8 mouse cellular contexts compared by ENCODE assay signal in the genomic region with DNA sequence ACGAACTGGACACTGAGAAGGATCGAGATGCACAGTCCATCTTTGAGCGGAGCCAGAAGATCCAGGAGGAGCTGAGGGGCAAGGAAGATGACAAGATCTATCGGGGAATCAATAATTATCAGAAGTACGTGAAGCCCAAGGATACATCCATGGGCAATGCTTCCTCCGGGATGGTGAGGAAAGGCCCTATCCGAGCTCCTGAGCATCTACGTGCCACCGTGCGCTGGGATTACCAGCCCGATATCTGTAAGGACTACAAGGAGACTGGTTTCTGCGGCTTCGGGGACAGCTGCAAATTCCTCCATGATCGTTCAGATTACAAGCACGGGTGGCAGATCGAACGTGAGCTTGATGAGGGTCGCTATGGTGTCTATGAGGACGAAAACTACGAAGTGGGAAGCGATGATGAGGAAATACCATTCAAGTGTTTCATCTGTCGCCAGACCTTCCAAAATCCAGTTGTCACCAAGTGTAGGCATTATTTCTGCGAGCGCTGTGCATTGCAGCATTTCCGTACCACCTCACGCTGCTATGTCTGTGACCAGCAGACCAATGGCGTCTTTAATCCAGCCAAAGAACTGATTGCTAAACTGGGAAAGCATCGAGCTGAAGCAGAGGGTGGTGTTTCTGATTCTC. TPM values are rescaled to one million over a fixed set of nuclear protein-coding genes. Genes with fewer than 3 reads are reported as not detected.
DNase-seq lines count a peak whose midpoint lies in the region; ATAC-seq and TF ChIP-seq lines count a peak whose summit lies in the region.

No protein-coding gene starts in this region.

- peak overlapping the region; percentile 71 for H3K9ac ChIP-seq in heart, embryonic 14.5 days (ENCODE audit: low read length)
- peak overlapping the region; percentile 47 for H3K9ac ChIP-seq in CH12.LX (ENCODE audit: insufficient read depth, low read depth)
- H3K9ac ChIP-seq in limb, embryonic 14.5 days (ENCODE audit: low read depth, low read length, severe bottlenecking), result peak overlapping the region; percentile 58
- H3K9ac ChIP-seq in neural tube, embryonic 12.5 days, result peak overlapping the region; percentile 59

- no peak for ATAC-seq in heart, embryonic 14.5 days (ENCODE audit: insufficient number of reproducible peaks, insufficient read depth, low FRiP score, low read depth)
- ATAC-seq in granulocyte monocyte progenitor cell, adult 5-6 weeks (replicated peaks; ENCODE audit: poor library complexity, severe bottlenecking), result peak; percentile 82
- no peak for ATAC-seq in limb, embryonic 14.5 days (ENCODE audit: low FRiP score, low read depth)
- peak; percentile 34 for ATAC-seq in neural tube, embryonic 12.5 days (ENCODE audit: low FRiP score, low read depth)

- in situ Hi-C loops in CH12.LX (cut with MboI; ENCODE audit: low pct_ligation_motif_present, low pct_unique_long_range_greater_than_20kb, low sequenced_read_pairs), result no loop called here

- no peak for TF ChIP-seq RAD21 in CH12.LX (IDR thresholded peaks at IDR 0.05; ENCODE audit: low read depth, low read length)

- no peak for TF ChIP-seq POLR2A in CH12.LX (IDR thresholded peaks at IDR 0.05; ENCODE audit: low read depth, low read length)
- no peak for TF ChIP-seq POLR2A in limb, embryonic 14.5 days (IDR thresholded peaks at IDR 0.05; ENCODE audit: borderline replicate concordance, extremely low read depth, insufficient read depth, insufficient read length)

- no peak for TF ChIP-seq EP300 in CH12.LX (IDR thresholded peaks at IDR 0.05; ENCODE audit: low read length)

- no peak for DNase-seq in heart, adult 9 months (ENCODE audit: low spot score in 2 of 2)
- no peak for DNase-seq in CH12.LX (ENCODE audit: extremely low read depth)
- DNase-seq in limb, embryonic 14.5 days (ENCODE audit: low spot score), result no peak
- DNase-seq in spleen, adult 12 weeks (ENCODE audit: low spot score), result no peak

- TF ChIP-seq CTCF in CH12.LX (conservative IDR thresholded peaks at IDR 0.05 in 1 of 2, IDR thresholded peaks at IDR 0.05 in 1 of 2; ENCODE audit: low read depth in 2 of 2, low read length in 2 of 2), result no peak

- H3K4me2 ChIP-seq in heart, embryonic 14.5 days (ENCODE audit: low read length), result peak overlapping the region; percentile 77
- H3K4me2 ChIP-seq in CH12.LX (ENCODE audit: insufficient read depth, low read depth, poor library complexity, severe bottlenecking), result peak overlapping the region; percentile 50; the same call in 1 of the 2 replicates
- peak overlapping the region; percentile 51 for H3K4me2 ChIP-seq in limb, embryonic 14.5 days (replicated peaks; ENCODE audit: low read depth, low read length, severe bottlenecking)
- peak overlapping the region; percentile 60 for H3K4me2 ChIP-seq in neural tube, embryonic 12.5 days (replicated peaks)

- H3K36me3 ChIP-seq in heart, embryonic 14.5 days (ENCODE audit: control insufficient read depth, insufficient read depth, low read length), result peaks cover 16% of the 10 kb centered on the region; the same call in 1 of the 2 replicates
- peaks cover 9 to 19% of the 10 kb centered on the region in 2 experiments for H3K36me3 ChIP-seq in CH12.LX (replicated peaks in 1 of 2; ENCODE audit: control insufficient read depth in 1 of 2, insufficient read depth in 1 of 2, low read length in 1 of 2)
- H3K36me3 ChIP-seq in limb, embryonic 14.5 days (ENCODE audit: control insufficient read depth, insufficient read depth, low read length), result no peaks in the 10 kb centered on the region; the same call in 1 of the 2 replicates
- H3K36me3 ChIP-seq in neural tube, embryonic 12.5 days, result no peaks in the 10 kb centered on the region

- H3K27me3 ChIP-seq in heart, embryonic 14.5 days (ENCODE audit: control insufficient read depth, insufficient read depth, low read length), result no peaks in the 10 kb centered on the region
- H3K27me3 ChIP-seq in CH12.LX (replicated peaks), result no peaks in the 10 kb centered on the region
- no peaks in the 10 kb centered on the region for H3K27me3 ChIP-seq in limb, embryonic 14.5 days (ENCODE audit: control insufficient read depth, insufficient read depth, low read length)
- H3K27me3 ChIP-seq in neural tube, embryonic 12.5 days (replicated peaks), result no peaks in the 10 kb centered on the region

- H3K9me3 ChIP-seq in heart, embryonic 14.5 days (ENCODE audit: control insufficient read depth, low read length), result no peaks in the 10 kb centered on the region
- no peaks in the 10 kb centered on the region for H3K9me3 ChIP-seq in CH12.LX (replicated peaks; ENCODE audit: low read length)
- H3K9me3 ChIP-seq in limb, embryonic 14.5 days (ENCODE audit: control insufficient read depth, low read length), result no peaks in the 10 kb centered on the region
- no peaks in the 10 kb centered on the region for H3K9me3 ChIP-seq in neural tube, embryonic 12.5 days

- H3K27ac ChIP-seq in heart, embryonic 14.5 days (replicated peaks in 1 of 2; ENCODE audit: control insufficient read depth in 1 of 2, insufficient read depth in 1 of 2, low read depth in 2 of 2, low read length in 2 of 2), result no peak overlapping the region
- H3K27ac ChIP-seq in CH12.LX (ENCODE audit: insufficient read depth, low read depth), result peak overlapping the region; percentile 46
- H3K27ac ChIP-seq in brown adipose tissue, adult 24 weeks (replicated peaks; ENCODE audit: low read depth, low read length), result no peak overlapping the region
- no peak overlapping the region; the same call in 1 of the 2 replicates for H3K27ac ChIP-seq in limb, embryonic 14.5 days (replicated peaks; ENCODE audit: low read depth, low read length)
- no peak overlapping the region for H3K27ac ChIP-seq in neural tube, embryonic 12.5 days

- dilution Hi-C loops in CH12.LX (cut with MboI; ENCODE audit: extremely low pct_ligation_motif_present, extremely low pct_unique_long_range_greater_than_20kb, low sequenced_read_pairs), result no loop called here

- 29% methylated on average over 28 of the region's 28 CpGs for WGBS in heart, embryonic 14.5 days
- 36% methylated on average over 28 of the region's 28 CpGs for WGBS in limb, embryonic 14.5 days
- WGBS in neural tube, embryonic 12.5 days, result 28% methylated on average over 28 of the region's 28 CpGs

- H3K79me2 ChIP-seq in CH12.LX (replicated peaks; ENCODE audit: control insufficient read depth, extremely low read depth, insufficient read depth, poor library complexity, severe bottlenecking), result peaks cover 12% of the 10 kb centered on the region

- H3K4me1 ChIP-seq in heart, embryonic 14.5 days (ENCODE audit: control insufficient read depth in 2 of 2, insufficient read depth in 2 of 2, low read length in 2 of 2), result peaks cover 0 to 6% of the 10 kb centered on the region in 2 experiments; a peak in 1 of 4 replicates
- peaks cover 0 to 3% of the 10 kb centered on the region in 2 experiments; a peak in 1 of 4 replicates for H3K4me1 ChIP-seq in CH12.LX (ENCODE audit: control insufficient read depth in 1 of 2, insufficient read depth in 2 of 2)
- H3K4me1 ChIP-seq in brown adipose tissue, adult 24 weeks (ENCODE audit: control insufficient read depth, insufficient read depth, insufficient read length, low read length), result no peaks in the 10 kb centered on the region
- no peaks in the 10 kb centered on the region for H3K4me1 ChIP-seq in limb, embryonic 14.5 days (ENCODE audit: control insufficient read depth, insufficient read depth, low read length)
- H3K4me1 ChIP-seq in neural tube, embryonic 12.5 days, result 0 out of 2 replicates have a peak, but pooled peaks cover 2% of the 10 kb centered on the region

- peak overlapping the region; percentile 52 to 89 for H3K4me3 ChIP-seq in heart, embryonic 14.5 days (ENCODE audit: control insufficient read depth in 1 of 2, insufficient read depth in 1 of 2, low read depth in 1 of 2, low read length in 2 of 2)
- H3K4me3 ChIP-seq in CH12.LX (replicated peaks in 1 of 3; ENCODE audit: low read depth in 2 of 3, low read length in 2 of 3, poor library complexity in 1 of 3), result peak overlapping the region; percentile 65 to 77 (median 75)
- peak overlapping the region; percentile 89 for H3K4me3 ChIP-seq in brown adipose tissue, adult 24 weeks (ENCODE audit: insufficient read depth, low read depth, low read length)
- H3K4me3 ChIP-seq in limb, embryonic 14.5 days (replicated peaks; ENCODE audit: low read length), result peak overlapping the region; percentile 50
- H3K4me3 ChIP-seq in neural tube, embryonic 12.5 days, result peak overlapping the region; percentile 52

RNA-seq across cellular contexts. Expression of gene Rnf113a1, which starts 0.8 kb away (rescaled TPM):
- 6.3 and 7.4 TPM in 2 replicates for polyA plus RNA-seq in heart, embryonic 14.5 days (2014; fragmentation: Nextera tagmentation; extraction: Ambion mirVana)
- 9.6 and 12.5 TPM in 2 replicates for total RNA-seq in CH12.LX (2012; rRNA removed)
- 10.0 and 11.0 TPM in 2 replicates for total RNA-seq in CH12.LX (2014; rRNA removed)
- polyA plus RNA-seq in CH12.LX (2012; ENCODE audit: insufficient read length, low read depth), result 9.9 and 11.1 TPM in 2 replicates
- polyA plus RNA-seq in brown adipose tissue, adult 24 weeks (2012; ENCODE audit: insufficient read depth, insufficient read length, missing spikeins), result 0.92 and 1.7 TPM in 2 replicates
- total RNA-seq in granulocyte monocyte progenitor cell, adult 5-6 weeks (2014; fragmentation: Nextera tagmentation), result 0.73 and 5.8 TPM in 2 replicates
- total RNA-seq in granulocyte monocyte progenitor cell, adult 5-6 weeks (2017), result 2.9 and 3.8 TPM in 2 replicates
- polyA plus RNA-seq in limb, embryonic 14.5 days (2012; rRNA removed), result 7.0 and 7.7 TPM in 2 replicates
- polyA plus RNA-seq in limb, embryonic 14.5 days (2014; fragmentation: Nextera tagmentation; extraction: Ambion mirVana), result 10.2 and 13.8 TPM in 2 replicates
- polyA plus RNA-seq in neural tube, embryonic 12.5 days (2016; fragmentation: Nextera tagmentation; extraction: Ambion mirVana), result 14.4 and 14.8 TPM in 2 replicates

RNA-seq across cellular contexts. Expression of gene Ndufa1, which starts 0.9 kb away (rescaled TPM):
- polyA plus RNA-seq in heart, embryonic 14.5 days (2014; fragmentation: Nextera tagmentation; extraction: Ambion mirVana), result 948 and 990 TPM in 2 replicates
- total RNA-seq in CH12.LX (2012; rRNA removed), result 268 and 273 TPM in 2 replicates
- total RNA-seq in CH12.LX (2014; rRNA removed), result 165 and 188 TPM in 2 replicates
- 190 and 191 TPM in 2 replicates for polyA plus RNA-seq in CH12.LX (2012; ENCODE audit: insufficient read length, low read depth)
- 1,758 and 1,801 TPM in 2 replicates for polyA plus RNA-seq in brown adipose tissue, adult 24 weeks (2012; ENCODE audit: insufficient read depth, insufficient read length, missing spikeins)
- total RNA-seq in granulocyte monocyte progenitor cell, adult 5-6 weeks (2014; fragmentation: Nextera tagmentation), result 227 and 528 TPM in 2 replicates
- 90.1 and 112 TPM in 2 replicates for total RNA-seq in granulocyte monocyte progenitor cell, adult 5-6 weeks (2017)
- 271 and 282 TPM in 2 replicates for polyA plus RNA-seq in limb, embryonic 14.5 days (2012; rRNA removed)
- polyA plus RNA-seq in limb, embryonic 14.5 days (2014; fragmentation: Nextera tagmentation; extraction: Ambion mirVana), result 430 and 487 TPM in 2 replicates
- polyA plus RNA-seq in neural tube, embryonic 12.5 days (2016; fragmentation: Nextera tagmentation; extraction: Ambion mirVana), result 456 and 492 TPM in 2 replicates

RNA-seq across cellular contexts. Expression of gene Gm9, which starts 19.0 kb away (rescaled TPM):
- polyA plus RNA-seq in heart, embryonic 14.5 days (2014; fragmentation: Nextera tagmentation; extraction: Ambion mirVana), result not detected in 2 replicates
- not detected in 2 replicates for total RNA-seq in CH12.LX (2012; rRNA removed)
- total RNA-seq in CH12.LX (2014; rRNA removed), result not detected in 2 replicates
- not detected in 2 replicates for polyA plus RNA-seq in CH12.LX (2012; ENCODE audit: insufficient read length, low read depth)
- polyA plus RNA-seq in brown adipose tissue, adult 24 weeks (2012; ENCODE audit: insufficient read depth, insufficient read length, missing spikeins), result not detected in 2 replicates
- total RNA-seq in granulocyte monocyte progenitor cell, adult 5-6 weeks (2014; fragmentation: Nextera tagmentation), result not detected in 2 replicates
- not detected in 2 replicates for total RNA-seq in granulocyte monocyte progenitor cell, adult 5-6 weeks (2017)
- polyA plus RNA-seq in limb, embryonic 14.5 days (2012; rRNA removed), result 0.32 TPM in 1 of 2 replicates, not detected in the other
- polyA plus RNA-seq in limb, embryonic 14.5 days (2014; fragmentation: Nextera tagmentation; extraction: Ambion mirVana), result not detected in 2 replicates
- not detected in 2 replicates for polyA plus RNA-seq in neural tube, embryonic 12.5 days (2016; fragmentation: Nextera tagmentation; extraction: Ambion mirVana)

RNA-seq across cellular contexts. Expression of gene Akap14, which starts 23.2 kb away (rescaled TPM):
- 0.15 and 0.22 TPM in 2 replicates for polyA plus RNA-seq in heart, embryonic 14.5 days (2014; fragmentation: Nextera tagmentation; extraction: Ambion mirVana)
- total RNA-seq in CH12.LX (2012; rRNA removed), result not detected in 2 replicates
- total RNA-seq in CH12.LX (2014; rRNA removed), result not detected in 2 replicates
- polyA plus RNA-seq in CH12.LX (2012; ENCODE audit: insufficient read length, low read depth), result 0.17 TPM in 1 of 2 replicates, not detected in the other
- not detected in 2 replicates for polyA plus RNA-seq in brown adipose tissue, adult 24 weeks (2012; ENCODE audit: insufficient read depth, insufficient read length, missing spikeins)
- total RNA-seq in granulocyte monocyte progenitor cell, adult 5-6 weeks (2014; fragmentation: Nextera tagmentation), result not detected in 2 replicates
- total RNA-seq in granulocyte monocyte progenitor cell, adult 5-6 weeks (2017), result not detected in 2 replicates
- polyA plus RNA-seq in limb, embryonic 14.5 days (2012; rRNA removed), result not detected in 2 replicates
- 0.11 TPM in 1 of 2 replicates, not detected in the other for polyA plus RNA-seq in limb, embryonic 14.5 days (2014; fragmentation: Nextera tagmentation; extraction: Ambion mirVana)
- 0.14 and 0.24 TPM in 2 replicates for polyA plus RNA-seq in neural tube, embryonic 12.5 days (2016; fragmentation: Nextera tagmentation; extraction: Ambion mirVana)

RNA-seq across cellular contexts. Expression of gene Rhox1, which starts 30.2 kb away (rescaled TPM):
- polyA plus RNA-seq in heart, embryonic 14.5 days (2014; fragmentation: Nextera tagmentation; extraction: Ambion mirVana), result not detected in 2 replicates
- not detected in 2 replicates for total RNA-seq in CH12.LX (2012; rRNA removed)
- total RNA-seq in CH12.LX (2014; rRNA removed), result not detected in 2 replicates
- not detected in 2 replicates for polyA plus RNA-seq in CH12.LX (2012; ENCODE audit: insufficient read length, low read depth)
- not detected in 2 replicates for polyA plus RNA-seq in brown adipose tissue, adult 24 weeks (2012; ENCODE audit: insufficient read depth, insufficient read length, missing spikeins)
- total RNA-seq in granulocyte monocyte progenitor cell, adult 5-6 weeks (2014; fragmentation: Nextera tagmentation), result not detected in 2 replicates
- not detected in 2 replicates for total RNA-seq in granulocyte monocyte progenitor cell, adult 5-6 weeks (2017)
- polyA plus RNA-seq in limb, embryonic 14.5 days (2012; rRNA removed), result not detected in 2 replicates
- polyA plus RNA-seq in limb, embryonic 14.5 days (2014; fragmentation: Nextera tagmentation; extraction: Ambion mirVana), result not detected in 2 replicates
- not detected in 2 replicates for polyA plus RNA-seq in neural tube, embryonic 12.5 days (2016; fragmentation: Nextera tagmentation; extraction: Ambion mirVana)

Comparison
In these comparisons a context has a peak if more than half of its experiments do, and no peak if none do; other contexts are left out.
1. ATAC-seq: peak in granulocyte monocyte progenitor cell, adult 5-6 weeks (single experiment) and neural tube, embryonic 12.5 days (single experiment); none in heart, embryonic 14.5 days (single experiment) and limb, embryonic 14.5 days (single experiment).
2. Peak in every context shown above with its lines, with median percentiles within 50 percentile points of each other: H3K4me2 ChIP-seq, H3K4me3 ChIP-seq and H3K9ac ChIP-seq.